Mouse (Mus musculus) C2C12 (cell line): ENCODE measurements around the gene Vti1a. TPM values are rescaled to one million over a fixed set of nuclear protein-coding genes. Genes with fewer than 3 reads are reported as not detected.

ENCODE experiments used
- H3K27me3 ChIP-seq: one replicate; pipeline ENCODE4 v1.6.1; 2011; ENCODE audit not compliant: control insufficient read depth, insufficient read depth, insufficient read length
- H3K36me3 ChIP-seq: one replicate; pipeline ENCODE4 v1.6.1; 2011; ENCODE audit not compliant: control insufficient read depth, insufficient read depth
- H3K4me3 ChIP-seq: one replicate; pipeline ENCODE4 v1.5.1; 2011; ENCODE audit warnings: mild to moderate bottlenecking, control low read depth; ENCODE audit not compliant: poor library complexity, insufficient read depth, severe bottlenecking
- H3K79me2 ChIP-seq: one replicate; pipeline ENCODE4 v1.6.1; 2011; ENCODE audit not compliant: control insufficient read depth, insufficient read depth
- H3K79me3 ChIP-seq: one replicate; pipeline ENCODE4 v1.6.1; 2011; ENCODE audit warnings: low read depth, control low read depth
- H3ac ChIP-seq: one replicate; pipeline ENCODE3; 2011; ENCODE audit warnings: low read depth; ENCODE audit not compliant: control insufficient read depth, insufficient read length
- CEBPB ChIP-seq: IDR thresholded peaks from one replicate; pipeline ENCODE4 v1.6.1; 2011; ENCODE audit warnings: low read depth, mild to moderate bottlenecking, control low read depth, moderate library complexity
- CTCF ChIP-seq: IDR thresholded peaks from one replicate; pipeline ENCODE4 v1.5.1; 2011; ENCODE audit not compliant: control insufficient read depth, insufficient read depth, insufficient read length
- FOSL1 ChIP-seq: IDR thresholded peaks from one replicate; pipeline ENCODE4 v1.8.0; 2011; ENCODE audit warnings: mild to moderate bottlenecking, low read length; ENCODE audit not compliant: poor library complexity, insufficient read depth, severe bottlenecking
- MAX ChIP-seq: IDR thresholded peaks from one replicate; pipeline ENCODE4 v1.6.1; 2011; ENCODE audit warnings: mild to moderate bottlenecking, control low read depth
- MYOD1 ChIP-seq: IDR thresholded peaks from one replicate; pipeline ENCODE4 v1.6.1; 2011; ENCODE audit warnings: low read depth; ENCODE audit not compliant: control insufficient read depth, insufficient read length
- MYOG ChIP-seq: IDR thresholded peaks from one replicate; pipeline ENCODE4 v1.6.1; 2011; ENCODE audit not compliant: control insufficient read depth, insufficient read length; ENCODE audit errors: extremely low read depth
- USF1 ChIP-seq: IDR thresholded peaks from one replicate; pipeline ENCODE4 v1.6.1; 2011; ENCODE audit warnings: low read depth, mild to moderate bottlenecking, control low read depth, moderate library complexity
- polyA plus RNA-seq: library from polyadenylated mRNA; unstranded; fragments of >200 nt; fragmentation: generic; extraction: Trizol; gene quantifications from one replicate; pipeline ENCODE4 v1.2.1, GENCODE M21; 2012; ENCODE audit warnings: missing spikeins

Gene Vti1a
- polyA plus RNA-seq, 1 experiment = 10.4 TPM

DNA sequence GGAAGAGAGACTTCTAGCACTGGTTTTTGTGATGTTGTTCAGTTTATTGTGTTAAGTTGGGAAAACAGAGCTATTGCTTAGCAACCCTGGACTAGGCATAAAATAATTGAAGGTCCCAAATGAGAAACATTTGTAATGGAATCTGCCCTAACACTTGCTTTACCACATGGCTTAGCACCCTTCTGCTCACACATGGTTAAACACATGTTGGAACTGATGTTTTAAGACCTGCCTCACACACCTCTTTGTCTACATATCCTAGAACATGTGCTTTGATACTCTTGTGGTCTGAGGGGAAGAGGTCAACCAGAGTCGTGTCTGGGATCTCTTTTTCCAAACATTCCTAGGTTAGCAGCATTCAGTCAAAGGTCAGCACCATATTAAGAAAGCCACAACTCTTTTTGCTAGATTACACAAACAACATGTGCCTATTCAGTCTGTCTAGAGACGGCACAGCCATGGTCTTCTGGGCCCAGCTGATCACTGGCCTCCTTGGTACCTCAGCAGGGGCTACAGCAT is 210.7 kb downstream of the Vti1a start:
- no peaks in the 10 kb centered on the region for H3K79me2 ChIP-seq
- TF ChIP-seq USF1 = no peak
- no peak for TF ChIP-seq CEBPB
- TF ChIP-seq FOSL1 = no peak
- no peak for TF ChIP-seq CTCF
- TF ChIP-seq MYOG = no peak
- no peak for TF ChIP-seq MYOD1
- TF ChIP-seq MAX = no peak

DNA sequence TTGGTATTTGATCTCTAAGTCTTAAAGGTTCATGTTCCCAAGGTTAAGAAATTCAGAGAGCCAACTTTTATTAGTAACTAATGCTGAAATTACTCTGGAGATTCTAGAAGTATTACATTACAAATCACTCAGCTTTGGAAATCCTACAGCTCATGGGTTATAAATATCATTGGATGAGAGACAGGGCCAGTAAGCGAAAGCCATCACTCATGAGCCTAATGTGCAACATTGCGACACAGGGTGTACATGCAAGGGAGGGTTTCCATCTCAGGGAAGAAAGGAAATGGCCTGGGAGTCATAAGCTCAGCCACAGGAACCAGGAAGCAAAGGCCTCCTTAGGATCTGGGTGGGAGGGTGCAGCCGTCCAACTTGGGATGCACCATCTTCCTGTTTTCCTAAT is 213.9 kb downstream of the Vti1a start:
- no peaks in the 10 kb centered on the region for H3K36me3 ChIP-seq
- H3K4me3 ChIP-seq = no peak overlapping the region
- no peak for TF ChIP-seq MAX
- TF ChIP-seq CEBPB = peak; percentile 10
- H3K27me3 ChIP-seq = no peaks in the 10 kb centered on the region
- no peaks in the 10 kb centered on the region for H3K79me3 ChIP-seq
- H3ac ChIP-seq = no peak overlapping the region
- no peaks in the 10 kb centered on the region for H3K79me2 ChIP-seq

More for the DNA sequence above, 210.7 kb downstream of the Vti1a start:
- Histone ChIP-seq H3K4me3 (no peak overlapping the region), H3K36me3 (no peaks in the 10 kb centered on the region), H3K27me3 (no peaks in the 10 kb centered on the region), H3K79me3 (no peaks in the 10 kb centered on the region), H3ac (no peak overlapping the region)

DNA sequence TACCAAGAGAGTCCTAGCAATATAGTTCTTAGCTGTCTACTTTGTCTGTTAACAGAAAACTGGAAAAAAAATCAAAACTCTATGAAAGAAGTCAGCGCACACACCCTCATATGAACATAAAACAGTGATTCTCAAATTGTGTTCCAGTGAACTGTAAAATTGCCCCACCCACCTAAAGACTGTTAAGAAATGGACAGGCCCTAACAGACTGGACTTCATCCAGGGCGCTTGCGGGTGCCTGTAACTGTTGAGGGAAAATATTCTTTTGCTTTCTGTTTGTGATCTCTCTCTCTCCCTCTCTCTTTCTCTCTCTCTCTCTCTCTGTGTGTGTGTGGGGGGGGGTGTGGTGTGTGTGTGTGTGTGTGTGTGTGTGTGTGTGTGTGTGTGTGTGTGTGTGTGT is 216.6 kb downstream of the Vti1a start:
- Histone ChIP-seq H3K4me3 (no peak overlapping the region), H3K79me2 (no peaks in the 10 kb centered on the region), H3K27me3 (no peaks in the 10 kb centered on the region), H3K79me3 (no peaks in the 10 kb centered on the region), H3ac (no peak overlapping the region), H3K36me3 (no peaks in the 10 kb centered on the region)
- TF ChIP-seq MYOG (no peak), FOSL1 (no peak), USF1 (no peak), MAX (no peak), CEBPB (no peak), CTCF (no peak), MYOD1 (no peak)

DNA sequence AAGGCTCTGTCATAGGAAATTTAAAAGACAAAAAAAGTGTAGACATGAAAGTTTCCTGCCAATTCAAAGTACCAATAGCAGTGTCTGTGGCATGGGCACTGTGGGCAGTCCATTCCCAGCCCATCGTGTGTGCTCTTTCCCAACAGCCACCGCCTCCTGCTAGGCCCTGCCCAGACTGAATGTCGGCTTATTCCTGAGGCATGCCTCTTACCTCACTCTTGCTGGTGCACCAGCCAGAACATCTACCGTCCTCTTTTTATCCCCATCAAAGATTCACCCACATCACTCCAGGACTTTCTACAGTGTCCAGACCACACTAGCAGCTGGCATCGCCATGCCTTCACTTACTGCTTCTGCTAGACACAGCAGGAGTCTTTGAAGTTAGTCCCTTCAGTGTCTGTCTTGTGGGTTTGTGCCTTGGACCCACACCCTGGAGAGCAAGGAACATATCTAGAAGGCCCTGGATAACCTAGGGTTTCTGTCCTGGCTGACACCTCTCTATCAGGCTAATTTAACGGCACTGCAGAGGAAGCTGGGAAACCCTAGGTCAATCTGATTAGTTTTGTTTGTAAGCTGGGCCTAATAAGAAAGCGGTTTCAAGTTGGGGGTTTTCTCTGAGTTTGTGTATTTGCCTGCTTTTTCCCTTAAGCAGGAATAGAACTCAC is 220.3 kb downstream of the Vti1a start:
- Histone ChIP-seq H3K79me3 (no peaks in the 10 kb centered on the region), H3K36me3 (no peaks in the 10 kb centered on the region), H3K27me3 (no peaks in the 10 kb centered on the region), H3K4me3 (no peak overlapping the region), H3K79me2 (no peaks in the 10 kb centered on the region), H3ac (no peak overlapping the region)
- no peak for TF ChIP-seq FOSL1
- no peak for TF ChIP-seq USF1
- no peak for TF ChIP-seq MYOG
- TF ChIP-seq MAX = no peak
- no peak for TF ChIP-seq MYOD1
- TF ChIP-seq CEBPB = no peak
- no peak for TF ChIP-seq CTCF

DNA sequence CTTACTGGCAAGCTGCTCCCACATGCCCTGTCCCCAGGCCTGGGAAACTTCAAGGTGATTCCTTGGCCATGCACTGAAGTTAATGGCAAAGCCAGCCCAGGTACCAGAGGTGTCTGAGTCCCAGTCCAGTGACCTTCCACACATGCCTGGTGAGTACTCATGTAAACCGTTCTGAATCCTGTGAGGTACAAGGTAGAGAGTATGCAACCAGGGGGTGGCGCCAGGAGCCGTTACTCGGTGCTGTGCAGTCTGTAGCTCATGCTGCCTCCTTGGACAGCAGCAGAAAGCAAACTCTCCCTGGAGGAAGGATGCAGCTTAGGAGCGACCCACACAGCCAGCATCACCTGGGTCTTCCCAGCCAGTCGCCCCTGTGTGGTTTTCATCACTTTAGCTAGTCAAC is 221.6 kb downstream of the Vti1a start:
- no peaks in the 10 kb centered on the region for H3K36me3 ChIP-seq
- no peak overlapping the region for H3K4me3 ChIP-seq
- no peak overlapping the region for H3ac ChIP-seq
- no peaks in the 10 kb centered on the region for H3K79me2 ChIP-seq
- no peaks in the 10 kb centered on the region for H3K79me3 ChIP-seq
- H3K27me3 ChIP-seq = no peaks in the 10 kb centered on the region
- TF ChIP-seq MYOG (no peak), CEBPB (no peak)

DNA sequence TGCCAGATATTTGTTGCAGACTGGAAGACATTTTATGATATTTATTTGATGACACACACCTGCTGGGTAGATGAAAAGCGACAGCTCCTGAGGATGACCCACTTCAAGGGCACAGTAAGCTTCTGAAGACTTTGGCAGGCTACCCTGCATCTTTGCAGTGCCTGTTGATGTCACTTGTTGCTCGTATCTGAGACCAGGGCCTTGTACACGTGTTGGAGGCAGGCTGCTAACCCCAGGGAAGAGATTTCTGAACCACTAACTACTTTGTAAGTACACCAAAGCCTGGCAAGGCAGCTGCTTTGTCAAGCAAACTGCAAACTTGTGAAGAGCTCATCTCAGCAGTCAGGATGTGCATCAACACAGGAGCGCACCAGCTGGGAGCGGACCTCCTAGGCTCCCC is 225.5 kb downstream of the Vti1a start:
- Histone ChIP-seq H3K79me3 (no peaks in the 10 kb centered on the region), H3K4me3 (no peak overlapping the region), H3K79me2 (no peaks in the 10 kb centered on the region), H3K36me3 (no peaks in the 10 kb centered on the region), H3K27me3 (no peaks in the 10 kb centered on the region), H3ac (no peak overlapping the region)
- TF ChIP-seq CEBPB = no peak
- no peak for TF ChIP-seq MYOG
- no peak for TF ChIP-seq FOSL1
- no peak for TF ChIP-seq USF1
- TF ChIP-seq MAX = no peak
- no peak for TF ChIP-seq MYOD1
- TF ChIP-seq CTCF = no peak
